Mouse (Mus musculus): ENCODE data around the gene Olfr282. TPM values are rescaled to one million over a fixed set of nuclear protein-coding genes. Genes with fewer than 3 reads are reported as not detected.
"Not testable (repeated sequence)": the region's sequence is repeated elsewhere in the genome, so short reads cannot be mapped to it uniquely, and the experiment has no call there.

Olfr282 gene
- not detected in 2 replicates for polyA plus RNA-seq (2016; fragmentation: Nextera tagmentation; extraction: Ambion mirVana)

DNA sequence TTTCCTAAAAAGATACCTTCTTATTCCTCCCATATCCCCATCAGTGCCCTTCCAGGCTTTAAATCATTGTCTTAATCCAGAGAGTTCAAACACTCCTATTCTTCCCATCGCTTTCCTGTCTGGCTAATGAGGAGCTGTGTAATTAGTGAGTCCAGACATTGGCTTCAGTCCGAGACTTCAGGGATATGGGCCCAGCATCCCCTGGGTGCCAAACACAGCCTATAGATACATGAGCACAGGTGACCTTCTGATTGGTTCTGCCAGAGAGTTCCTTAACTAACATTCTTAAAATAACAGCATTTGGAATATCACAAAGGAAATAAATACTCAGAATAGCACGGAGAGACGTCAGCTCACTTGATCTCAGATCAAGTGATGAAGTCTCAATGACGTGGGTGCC, at the start of gene Olfr282:
Gene Olfr282 (plus strand): TSS at position 301 of the 400 bp plus-strand sequence.
- H3K36me3 ChIP-seq; H3K27ac ChIP-seq; ATAC-seq (ENCODE audit: low FRiP score); H3K9ac ChIP-seq; H3K4me1 ChIP-seq; H3K4me2 ChIP-seq (replicated peaks); H3K9me3 ChIP-seq (replicated peaks); H3K4me3 ChIP-seq; H3K27me3 ChIP-seq: not testable (repeated sequence)
- WGBS: 85% methylated on average over 5 of the region's 5 CpGs

DNA sequence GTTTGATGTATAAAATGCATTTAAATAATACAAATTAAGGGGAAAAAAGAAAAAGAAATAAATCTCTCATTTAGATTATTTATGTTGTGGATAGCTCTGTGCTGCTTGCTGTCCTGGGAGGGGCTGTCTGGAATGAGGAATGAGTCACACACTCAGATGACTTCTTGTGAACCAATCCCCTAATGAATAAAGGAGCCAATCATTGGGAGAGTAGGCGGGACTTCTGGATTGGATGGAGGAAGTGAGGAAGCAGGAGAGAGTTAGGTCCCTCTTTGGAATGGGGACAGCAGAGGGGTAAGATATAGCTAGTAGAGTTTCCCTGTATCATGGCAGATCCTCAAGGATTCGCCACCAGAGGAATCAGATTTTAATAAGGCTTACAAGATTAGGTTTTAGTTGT, 43.4 kb upstream of the Olfr282 start:
- no peaks in the 10 kb centered on the region for H3K27me3 ChIP-seq
- H3K27ac ChIP-seq: no peak overlapping the region
- H3K4me2 ChIP-seq (replicated peaks): no peak overlapping the region
- H3K36me3 ChIP-seq: no peaks in the 10 kb centered on the region
- H3K4me3 ChIP-seq: no peak overlapping the region
- H3K9ac ChIP-seq: no peak overlapping the region
- WGBS: 81% methylated on average over 2 of the region's 2 CpGs
- no peaks in the 10 kb centered on the region for H3K4me1 ChIP-seq
- no peak for ATAC-seq (ENCODE audit: low FRiP score)
- H3K9me3 ChIP-seq (replicated peaks): no peaks in the 10 kb centered on the region

DNA sequence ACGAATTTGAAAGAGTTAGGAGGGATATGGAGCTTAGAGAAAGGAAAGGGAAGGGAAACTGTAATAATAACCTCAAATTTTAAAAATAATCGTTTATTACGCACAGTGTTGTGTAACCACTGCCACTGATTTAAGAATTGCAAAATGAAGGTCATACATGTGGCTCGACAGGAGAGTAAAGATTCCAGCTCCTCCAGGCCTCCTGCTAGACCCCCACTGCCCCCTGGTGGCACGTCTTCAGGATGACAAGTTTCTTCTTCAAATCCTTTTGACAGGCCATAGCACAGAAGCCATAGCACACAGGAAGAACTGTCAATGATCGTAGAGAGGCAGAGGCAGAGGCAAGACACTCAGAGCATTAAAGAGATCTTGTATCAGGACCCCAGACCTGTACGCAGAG, 41.2 kb upstream of the Olfr282 start:
- Histone ChIP-seq H3K27ac (no peak overlapping the region), H3K27me3 (no peaks in the 10 kb centered on the region), H3K9ac (no peak overlapping the region), H3K36me3 (no peaks in the 10 kb centered on the region), H3K4me3 (no peak overlapping the region), H3K9me3 (replicated peaks) (no peaks in the 10 kb centered on the region), H3K4me2 (replicated peaks) (no peak overlapping the region), H3K4me1 (no peaks in the 10 kb centered on the region)
- ATAC-seq (ENCODE audit: low FRiP score): no peak
- WGBS: 36% methylated on average over 7 of the region's 7 CpGs

DNA sequence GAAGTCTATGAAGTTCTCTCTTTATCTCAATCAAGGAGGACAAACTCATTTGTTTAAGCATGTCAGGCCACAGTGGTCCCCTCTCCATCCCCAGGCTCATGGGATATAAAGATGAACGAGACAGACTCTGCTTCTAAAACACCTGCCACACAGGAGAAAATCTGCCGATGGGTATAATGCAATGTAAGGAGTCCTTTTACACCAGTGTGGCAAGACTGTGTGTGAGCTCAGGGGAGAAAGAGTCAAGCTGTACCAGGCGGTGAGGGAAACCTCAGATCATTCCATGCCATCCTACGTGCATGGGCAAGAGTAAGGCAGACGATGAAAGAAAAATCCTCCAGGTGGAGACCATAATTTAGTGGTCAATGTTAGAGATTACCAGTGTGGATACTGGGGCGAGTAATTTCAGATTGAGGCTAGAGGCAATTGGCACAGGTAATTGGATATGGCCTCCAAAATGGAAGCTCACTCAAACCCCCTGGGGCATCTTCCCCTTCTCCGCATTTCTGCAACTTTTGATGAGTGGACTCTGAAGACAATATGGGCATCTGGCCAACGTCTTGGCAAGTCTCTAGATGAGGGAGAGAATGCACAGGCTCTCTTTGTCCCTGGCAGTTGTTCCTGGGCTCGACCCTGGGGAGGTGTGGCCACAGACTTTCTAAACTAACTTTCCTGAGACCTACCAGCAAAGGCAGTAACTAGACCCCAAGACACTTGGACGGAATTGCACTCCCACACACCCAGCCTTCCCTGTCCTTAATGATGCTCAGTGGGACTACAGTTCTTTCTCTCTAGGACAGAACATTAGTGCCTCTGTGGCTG, 39.7 kb upstream of the Olfr282 start:
- H3K36me3 ChIP-seq: no peaks in the 10 kb centered on the region
- 78% methylated on average over 10 of the region's 10 CpGs for WGBS
- no peaks in the 10 kb centered on the region for H3K27me3 ChIP-seq
- no peaks in the 10 kb centered on the region for H3K4me1 ChIP-seq
- no peak overlapping the region for H3K27ac ChIP-seq
- H3K9me3 ChIP-seq (replicated peaks): no peaks in the 10 kb centered on the region
- H3K9ac ChIP-seq: no peak overlapping the region
- no peak overlapping the region for H3K4me3 ChIP-seq
- no peak for ATAC-seq (ENCODE audit: low FRiP score)
- no peak overlapping the region for H3K4me2 ChIP-seq (replicated peaks)

DNA sequence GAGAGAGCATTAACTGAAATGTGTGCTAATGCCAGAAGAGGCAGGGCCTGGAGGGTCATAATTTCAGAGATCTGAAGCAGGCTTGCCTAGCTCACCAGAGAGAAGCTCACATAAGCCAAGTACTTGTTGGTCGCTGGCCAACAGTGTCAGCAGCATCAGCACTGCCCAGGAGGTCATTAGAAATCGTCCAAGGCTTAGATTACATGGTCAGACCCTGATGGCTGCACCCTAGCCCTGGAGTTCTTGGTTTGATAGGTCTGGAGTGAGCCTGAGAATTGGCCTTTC, 39.2 kb upstream of the Olfr282 start:
- H3K4me3 ChIP-seq: no peak overlapping the region
- no peak overlapping the region for H3K9ac ChIP-seq
- H3K27ac ChIP-seq: no peak overlapping the region
- no peaks in the 10 kb centered on the region for H3K9me3 ChIP-seq (replicated peaks)
- H3K4me2 ChIP-seq (replicated peaks): no peak overlapping the region
- 51% methylated on average over 2 of the region's 2 CpGs for WGBS
- no peaks in the 10 kb centered on the region for H3K36me3 ChIP-seq
- no peaks in the 10 kb centered on the region for H3K27me3 ChIP-seq
- no peaks in the 10 kb centered on the region for H3K4me1 ChIP-seq
- no peak for ATAC-seq (ENCODE audit: low FRiP score)

DNA sequence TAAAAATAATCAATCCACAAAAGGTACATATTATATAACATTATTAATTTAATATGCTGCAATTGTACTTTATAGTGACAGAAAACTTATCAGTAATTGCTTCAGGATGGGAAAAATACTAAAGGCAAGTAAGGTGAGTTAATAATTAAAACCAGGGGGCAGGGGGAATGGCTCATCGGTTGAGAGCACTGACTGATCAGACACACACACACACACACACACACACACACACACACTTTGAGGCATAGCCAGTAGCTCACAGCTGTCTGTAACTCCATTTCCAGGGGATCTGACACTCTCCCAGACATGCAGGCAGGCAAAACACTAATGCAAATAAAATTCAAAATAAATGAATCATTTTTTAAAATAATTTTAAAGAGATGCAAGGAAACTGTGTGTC, 33.9 kb upstream of the Olfr282 start:
- Histone ChIP-seq H3K4me2 (replicated peaks) (no peak overlapping the region), H3K9me3 (replicated peaks) (no peaks in the 10 kb centered on the region), H3K36me3 (no peaks in the 10 kb centered on the region), H3K27ac (no peak overlapping the region), H3K4me1 (no peaks in the 10 kb centered on the region), H3K9ac (no peak overlapping the region), H3K27me3 (no peaks in the 10 kb centered on the region), H3K4me3 (no peak overlapping the region)
- 62% methylated on average over 1 of the region's 1 CpGs for WGBS
- ATAC-seq (ENCODE audit: low FRiP score): no peak

DNA sequence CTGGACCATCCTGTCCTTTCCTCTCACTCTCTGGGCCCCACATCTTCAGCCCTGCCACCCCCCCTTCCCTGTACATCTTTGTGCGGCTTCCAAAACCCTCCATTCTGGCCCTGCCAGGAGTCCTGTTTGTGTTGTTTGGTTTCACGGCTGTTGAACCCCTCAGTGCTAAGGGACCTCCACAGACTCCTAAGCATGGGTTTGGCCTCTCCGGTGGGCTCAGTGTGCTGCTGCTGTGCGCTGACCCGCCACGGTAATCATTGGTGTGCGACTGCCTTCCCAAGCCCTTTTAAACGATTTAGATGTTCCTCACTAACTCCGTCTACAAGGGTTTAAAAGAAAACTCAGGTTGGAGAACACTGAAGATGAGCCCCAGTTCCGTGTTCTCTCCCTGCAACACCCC, 28.7 kb upstream of the Olfr282 start:
- Histone ChIP-seq H3K27ac (no peak overlapping the region), H3K4me2 (replicated peaks) (no peak overlapping the region), H3K9me3 (replicated peaks) (no peaks in the 10 kb centered on the region), H3K27me3 (no peaks in the 10 kb centered on the region), H3K4me3 (no peak overlapping the region), H3K36me3 (no peaks in the 10 kb centered on the region), H3K4me1 (no peaks in the 10 kb centered on the region), H3K9ac (no peak overlapping the region)
- 83% methylated on average over 10 of the region's 10 CpGs for WGBS
- ATAC-seq (ENCODE audit: low FRiP score): no peak

DNA sequence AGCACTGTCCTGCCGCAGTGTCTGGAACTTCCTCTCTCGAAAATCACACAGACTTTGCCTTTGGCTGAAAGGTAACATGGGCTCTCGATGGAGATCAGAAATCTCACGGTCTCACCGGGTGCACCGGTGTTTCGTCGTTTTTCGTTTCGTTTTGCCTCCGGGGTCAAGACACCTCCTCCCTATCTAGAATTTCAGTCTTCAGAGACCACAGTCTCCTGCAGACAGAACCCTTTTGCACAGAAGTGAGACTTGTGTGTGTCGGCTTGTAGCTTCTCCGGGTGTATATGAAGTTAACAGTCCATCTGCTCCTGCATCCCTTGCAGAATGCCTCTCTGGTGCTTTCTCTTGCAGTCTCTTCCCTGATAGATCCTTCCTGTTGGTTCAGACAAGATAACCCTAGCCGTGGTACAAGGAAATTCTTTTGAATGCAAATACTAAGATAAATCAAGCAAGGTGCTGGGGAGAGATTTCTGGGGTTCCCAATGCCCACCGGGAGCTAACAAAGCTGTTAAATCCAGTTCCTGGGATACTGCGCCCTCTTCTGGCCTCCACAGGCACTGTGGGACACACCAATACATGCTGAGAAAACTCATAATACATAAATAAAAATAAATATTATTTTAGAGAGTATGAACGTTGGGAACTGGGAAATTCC, 22.5 kb upstream of the Olfr282 start:
- H3K4me3 ChIP-seq: no peak overlapping the region
- no peak overlapping the region for H3K27ac ChIP-seq
- WGBS: 67% methylated on average over 17 of the region's 17 CpGs
- H3K36me3 ChIP-seq: no peaks in the 10 kb centered on the region
- no peaks in the 10 kb centered on the region for H3K9me3 ChIP-seq (replicated peaks)
- H3K27me3 ChIP-seq: no peaks in the 10 kb centered on the region
- no peak overlapping the region for H3K4me2 ChIP-seq (replicated peaks)
- ATAC-seq (ENCODE audit: low FRiP score): no peak
- no peaks in the 10 kb centered on the region for H3K4me1 ChIP-seq
- no peak overlapping the region for H3K9ac ChIP-seq

DNA sequence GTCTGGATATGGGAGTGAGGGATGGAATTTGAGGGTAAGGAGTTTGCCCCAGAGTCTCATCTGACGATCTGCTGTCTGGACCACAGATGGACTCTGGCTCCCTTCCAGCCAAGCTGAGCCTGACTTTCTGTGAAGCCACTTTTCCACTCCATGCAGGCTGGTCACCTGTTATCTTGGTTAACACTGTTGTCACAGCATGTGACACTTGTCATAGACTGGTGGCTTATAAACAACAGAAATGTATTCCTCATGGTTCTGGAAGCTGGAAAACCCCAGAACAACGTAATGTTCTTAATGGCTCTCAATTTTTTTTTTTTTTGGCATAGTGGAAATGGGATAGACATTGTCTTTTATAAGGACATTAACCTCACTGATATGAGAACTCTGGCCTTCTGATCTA, 21.4 kb upstream of the Olfr282 start:
- no peaks in the 10 kb centered on the region for H3K9me3 ChIP-seq (replicated peaks)
- H3K36me3 ChIP-seq: no peaks in the 10 kb centered on the region
- 93% methylated on average over 2 of the region's 2 CpGs for WGBS
- H3K4me2 ChIP-seq (replicated peaks): no peak overlapping the region
- no peak overlapping the region for H3K9ac ChIP-seq
- H3K4me3 ChIP-seq: no peak overlapping the region
- no peaks in the 10 kb centered on the region for H3K4me1 ChIP-seq
- no peaks in the 10 kb centered on the region for H3K27me3 ChIP-seq
- no peak for ATAC-seq (ENCODE audit: low FRiP score)
- no peak overlapping the region for H3K27ac ChIP-seq

DNA sequence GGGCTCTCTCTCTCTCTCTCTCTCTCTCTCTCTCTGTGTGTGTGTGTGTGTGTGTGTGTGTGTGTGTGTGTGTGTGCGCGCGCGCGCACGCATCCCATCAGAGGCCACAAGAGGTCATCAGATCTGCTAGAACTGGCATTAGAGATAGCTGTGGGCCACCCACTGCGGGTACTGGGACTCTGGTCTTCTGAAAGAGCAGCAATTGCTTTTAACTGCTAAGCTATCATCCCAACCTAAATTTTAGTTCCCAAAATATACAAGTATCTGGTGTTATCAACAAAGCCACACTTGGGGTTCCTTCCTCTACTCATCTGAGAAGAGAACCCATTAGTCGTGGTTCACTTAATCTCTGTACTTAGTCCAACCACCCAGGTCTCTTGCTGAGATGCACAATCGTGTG, 20.8 kb upstream of the Olfr282 start:
- Histone ChIP-seq H3K4me1 (no peaks in the 10 kb centered on the region), H3K9me3 (replicated peaks) (no peaks in the 10 kb centered on the region), H3K4me2 (replicated peaks) (no peak overlapping the region), H3K27ac (no peak overlapping the region), H3K4me3 (no peak overlapping the region), H3K36me3 (no peaks in the 10 kb centered on the region), H3K9ac (no peak overlapping the region), H3K27me3 (no peaks in the 10 kb centered on the region)
- WGBS: 93% methylated on average over 9 of the region's 9 CpGs
- ATAC-seq (ENCODE audit: low FRiP score): no peak

DNA sequence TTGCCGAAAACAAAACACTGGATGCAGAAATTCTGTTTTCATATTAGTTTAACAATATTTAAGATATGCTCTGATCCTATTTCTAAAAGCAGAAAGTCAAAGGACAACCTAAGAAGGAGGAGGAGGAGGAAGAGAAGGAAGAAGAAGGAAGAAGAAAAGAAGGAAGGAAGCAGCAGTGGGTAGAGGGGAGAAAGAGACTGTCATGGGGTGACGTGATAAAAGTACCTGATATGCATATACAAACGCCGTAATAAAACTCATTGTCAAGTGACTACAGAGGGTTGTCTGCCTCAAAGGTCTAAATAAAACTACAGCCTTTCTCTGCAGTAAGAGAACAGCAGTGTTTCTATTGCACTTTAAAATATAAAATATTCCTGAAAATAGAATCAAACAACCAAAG, 15.0 kb upstream of the Olfr282 start:
- no peaks in the 10 kb centered on the region for H3K27me3 ChIP-seq
- no peaks in the 10 kb centered on the region; the same call in 1 of the 2 replicates for H3K4me1 ChIP-seq
- ATAC-seq (ENCODE audit: low FRiP score): no peak
- no peaks in the 10 kb centered on the region for H3K36me3 ChIP-seq
- H3K9me3 ChIP-seq (replicated peaks): no peaks in the 10 kb centered on the region
- 87% methylated on average over 4 of the region's 4 CpGs for WGBS
- H3K9ac ChIP-seq: no peak overlapping the region
- no peak overlapping the region for H3K4me2 ChIP-seq (replicated peaks)
- no peak overlapping the region for H3K4me3 ChIP-seq
- H3K27ac ChIP-seq: no peak overlapping the region

DNA sequence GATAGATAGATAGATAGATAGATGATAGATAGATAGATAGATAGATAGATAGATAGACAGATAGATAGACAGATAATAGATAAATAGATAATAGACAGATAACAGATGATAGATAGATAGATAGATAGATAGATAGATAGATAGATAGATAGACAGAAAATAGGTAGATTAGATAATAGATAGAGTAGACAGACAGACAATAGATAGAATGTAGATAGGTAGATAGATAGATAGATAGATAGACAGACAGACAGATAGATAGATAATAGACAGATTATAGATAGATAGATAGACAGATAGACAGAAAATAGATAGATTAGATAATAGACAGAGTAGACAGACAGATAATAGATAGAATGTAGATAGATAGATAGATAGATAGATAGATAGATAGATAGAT, 14.2 kb upstream of the Olfr282 start:
- not testable (repeated sequence) for H3K9me3 ChIP-seq (replicated peaks); H3K27me3 ChIP-seq; H3K36me3 ChIP-seq; H3K9ac ChIP-seq; H3K4me3 ChIP-seq; H3K27ac ChIP-seq; H3K4me2 ChIP-seq (replicated peaks); H3K4me1 ChIP-seq; ATAC-seq (ENCODE audit: low FRiP score)

DNA sequence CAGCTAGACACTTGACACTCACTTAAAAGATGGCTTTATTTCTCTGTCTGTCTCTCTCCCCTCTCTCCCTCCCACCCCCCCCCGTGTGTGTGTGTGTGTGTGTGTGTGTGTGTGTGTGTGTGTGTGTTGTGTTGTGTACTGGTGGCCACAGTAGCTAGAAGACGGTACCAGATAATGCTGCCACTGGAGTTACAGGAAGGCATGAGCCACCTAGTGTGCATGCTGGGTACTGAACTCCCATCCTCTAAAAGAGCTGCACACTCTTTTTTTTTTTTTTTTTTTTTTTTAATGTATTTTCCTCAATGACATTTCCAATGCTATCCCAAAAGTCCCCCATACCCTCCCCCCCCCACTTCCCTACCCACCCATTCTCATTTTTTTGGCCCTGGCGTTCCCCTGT, 13.7 kb upstream of the Olfr282 start:
- not testable (repeated sequence) for H3K9ac ChIP-seq; H3K4me2 ChIP-seq (replicated peaks); H3K27ac ChIP-seq; H3K9me3 ChIP-seq (replicated peaks); H3K36me3 ChIP-seq; H3K4me1 ChIP-seq; ATAC-seq (ENCODE audit: low FRiP score); H3K27me3 ChIP-seq; H3K4me3 ChIP-seq
- 43% methylated on average over 3 of the region's 3 CpGs for WGBS
